Mouse (Mus musculus): Measurements from ENCODE around the gene Gpc6. TPM values are rescaled to one million over a fixed set of nuclear protein-coding genes. Genes with fewer than 3 reads are reported as not detected.
A peak's percentile ranks its signal among the peaks of the same experiment; 100 is the strongest.

Gpc6 gene
- polyA plus RNA-seq, 1 experiment from 2014 or later, result 28.6 TPM

DNA sequence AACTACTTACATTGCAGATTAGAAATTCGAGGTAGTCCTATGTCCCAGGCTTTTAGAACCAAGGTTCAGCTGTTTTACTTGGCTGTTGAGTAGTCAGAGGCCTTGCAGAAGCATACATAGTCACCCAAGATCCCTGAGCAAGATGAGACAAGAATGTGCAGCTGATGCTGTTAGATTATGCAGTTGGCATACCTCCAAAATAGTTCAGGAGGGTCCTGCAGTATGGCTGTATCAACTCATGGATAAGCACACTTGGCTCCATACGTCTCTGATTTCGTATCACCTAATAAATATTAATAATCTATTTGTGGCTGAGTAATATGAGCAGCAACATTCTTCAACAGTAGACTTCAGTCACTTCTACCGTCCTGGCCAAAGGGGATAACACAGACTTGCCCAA, 737.1 kb downstream of the Gpc6 start:
- no peaks in the 10 kb centered on the region for H3K36me3 ChIP-seq
- H3K4me1 ChIP-seq, result no peaks in the 10 kb centered on the region
- H3K27ac ChIP-seq, result no peak overlapping the region
- no peaks in the 10 kb centered on the region for H3K9me3 ChIP-seq
- no peak overlapping the region for H3K9ac ChIP-seq
- WGBS, result 46% methylated on average over 4 of the region's 4 CpGs
- H3K4me2 ChIP-seq, result no peak overlapping the region
- H3K27me3 ChIP-seq, result no peaks in the 10 kb centered on the region
- H3K4me3 ChIP-seq, result no peak overlapping the region
- no peak; the same call in 1 of the 2 replicates for ATAC-seq (ENCODE audit: borderline replicate concordance, extremely low read depth, low FRiP score, low TSS enrichment)

DNA sequence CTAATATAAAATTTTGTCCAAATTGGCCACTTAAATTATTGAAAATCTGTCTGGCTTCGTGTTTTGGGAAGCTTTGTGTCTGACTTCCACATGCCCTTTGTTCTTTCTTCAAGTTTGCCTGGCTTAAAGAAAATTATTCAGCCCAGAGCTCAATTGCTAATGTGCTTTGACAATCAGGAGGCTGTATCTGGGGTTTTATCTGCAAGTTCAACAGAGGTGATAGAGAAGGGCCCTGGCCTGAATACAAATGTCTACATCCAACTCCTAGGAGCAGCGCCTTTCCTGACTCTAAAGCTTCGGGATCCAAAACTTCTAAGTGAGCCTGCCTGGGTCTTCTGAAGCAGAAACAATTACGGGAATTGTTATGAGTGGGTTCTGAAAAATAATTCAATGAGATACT, 739.7 kb downstream of the Gpc6 start:
- 63% methylated on average over 4 of the region's 4 CpGs for WGBS
- Histone ChIP-seq H3K27me3 (no peaks in the 10 kb centered on the region), H3K9me3 (no peaks in the 10 kb centered on the region), H3K27ac (no peak overlapping the region), H3K9ac (no peak overlapping the region), H3K4me1 (no peaks in the 10 kb centered on the region), H3K4me3 (no peak overlapping the region), H3K4me2 (no peak overlapping the region), H3K36me3 (no peaks in the 10 kb centered on the region)
- ATAC-seq (ENCODE audit: borderline replicate concordance, extremely low read depth, low FRiP score, low TSS enrichment), result no peak

DNA sequence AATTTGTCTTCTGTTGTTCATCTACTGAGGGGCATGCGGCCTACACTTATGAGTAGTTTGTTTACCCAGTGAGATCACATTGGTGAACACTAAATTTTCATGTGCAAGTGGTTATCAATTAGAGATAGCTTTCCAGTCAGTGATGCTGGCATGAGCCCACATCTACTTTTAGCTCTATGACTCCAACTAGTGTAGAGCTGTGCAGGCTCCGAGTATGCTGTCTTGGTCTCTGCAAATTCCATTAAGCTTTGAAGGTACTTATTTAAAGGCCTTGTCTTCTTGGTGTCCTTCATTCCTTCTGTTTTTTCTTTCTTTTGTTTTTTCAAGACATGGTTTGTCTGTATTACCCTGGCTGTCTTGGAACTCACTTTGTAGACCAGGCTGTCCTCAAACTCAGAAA, 741.0 kb downstream of the Gpc6 start:
- no peak overlapping the region for H3K4me3 ChIP-seq
- no peak overlapping the region for H3K4me2 ChIP-seq
- H3K27me3 ChIP-seq, result no peaks in the 10 kb centered on the region
- 94% methylated on average over 2 of the region's 2 CpGs for WGBS
- H3K9ac ChIP-seq, result no peak overlapping the region
- no peak for ATAC-seq (ENCODE audit: borderline replicate concordance, extremely low read depth, low FRiP score, low TSS enrichment)
- H3K36me3 ChIP-seq, result no peaks in the 10 kb centered on the region
- H3K4me1 ChIP-seq, result no peaks in the 10 kb centered on the region
- no peaks in the 10 kb centered on the region for H3K9me3 ChIP-seq
- no peak overlapping the region for H3K27ac ChIP-seq

DNA sequence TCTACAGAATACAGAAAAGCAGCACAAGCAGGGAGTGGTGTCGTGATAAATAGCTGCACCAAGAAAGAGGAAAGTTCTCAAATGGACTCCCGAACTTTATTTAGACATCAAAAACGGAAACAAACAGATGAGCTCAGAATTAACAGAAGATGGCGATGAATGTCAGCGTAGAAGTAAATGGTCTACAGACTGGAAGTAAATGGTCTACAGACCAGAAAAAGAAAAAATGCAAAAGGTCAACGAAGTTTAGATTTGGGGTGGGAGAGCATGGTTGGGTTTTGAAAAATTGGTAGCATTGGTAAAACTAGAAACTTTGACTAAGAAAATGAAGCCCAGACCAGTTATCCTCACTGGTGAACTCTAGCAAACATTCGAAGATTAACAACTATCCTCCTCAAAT, 748.4 kb downstream of the Gpc6 start:
- Histone ChIP-seq H3K36me3 (no peaks in the 10 kb centered on the region), H3K4me2 (no peak overlapping the region), H3K4me3 (no peak overlapping the region), H3K4me1 (no peaks in the 10 kb centered on the region), H3K9me3 (no peaks in the 10 kb centered on the region), H3K9ac (no peak overlapping the region), H3K27ac (no peak overlapping the region), H3K27me3 (no peaks in the 10 kb centered on the region)
- WGBS, result 90% methylated on average over 7 of the region's 7 CpGs
- no peak for ATAC-seq (ENCODE audit: borderline replicate concordance, extremely low read depth, low FRiP score, low TSS enrichment)

DNA sequence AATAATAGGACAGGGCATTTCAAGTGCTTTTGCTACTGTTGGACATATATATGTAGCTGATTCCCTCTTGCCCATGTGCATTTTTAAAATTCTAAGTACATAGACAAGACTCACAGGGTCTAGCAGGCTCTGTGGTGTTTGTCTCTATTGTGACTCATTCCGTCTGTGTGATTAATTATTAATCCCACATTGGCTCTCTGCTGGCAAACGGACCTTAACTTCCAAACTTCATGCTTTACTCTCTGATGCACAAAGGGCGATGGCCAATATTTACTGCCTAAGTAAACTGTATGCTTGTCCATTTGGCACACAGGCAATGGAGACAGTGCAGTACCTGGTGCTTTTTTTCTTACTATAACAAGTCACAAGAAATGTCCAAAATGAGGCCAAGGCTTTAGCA, 749.4 kb downstream of the Gpc6 start:
- WGBS, result 51% methylated on average over 3 of the region's 3 CpGs
- Histone ChIP-seq H3K36me3 (no peaks in the 10 kb centered on the region), H3K27ac (no peak overlapping the region), H3K4me3 (no peak overlapping the region), H3K4me2 (no peak overlapping the region), H3K27me3 (no peaks in the 10 kb centered on the region), H3K4me1 (no peaks in the 10 kb centered on the region), H3K9ac (no peak overlapping the region), H3K9me3 (no peaks in the 10 kb centered on the region)
- no peak for ATAC-seq (ENCODE audit: borderline replicate concordance, extremely low read depth, low FRiP score, low TSS enrichment)

DNA sequence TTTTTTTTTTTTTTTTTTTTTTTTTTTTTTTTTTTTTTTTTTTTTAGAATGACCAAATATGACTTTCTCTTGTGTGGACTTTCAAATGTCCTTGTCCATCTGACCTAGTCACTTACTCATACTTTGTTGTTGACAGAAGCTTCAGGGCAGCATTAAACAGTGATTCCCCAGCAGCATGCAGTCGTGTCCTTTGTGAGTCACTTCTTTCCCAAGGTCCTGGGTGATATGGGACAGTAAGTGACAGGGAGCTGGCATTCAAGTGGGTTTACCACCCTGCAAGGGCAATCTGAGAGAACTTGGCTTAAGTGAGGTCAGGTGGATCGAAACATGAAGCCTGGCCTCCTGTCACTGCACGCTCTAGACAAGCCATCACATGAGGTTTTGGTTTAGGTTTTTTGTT, 754.8 kb downstream of the Gpc6 start:
- Histone ChIP-seq H3K27ac (no peak overlapping the region), H3K4me2 (no peak overlapping the region), H3K9me3 (no peaks in the 10 kb centered on the region), H3K27me3 (no peaks in the 10 kb centered on the region), H3K36me3 (no peaks in the 10 kb centered on the region), H3K4me3 (no peak overlapping the region), H3K4me1 (peaks cover 10% of the 10 kb centered on the region), H3K9ac (no peak overlapping the region)
- ATAC-seq (ENCODE audit: borderline replicate concordance, extremely low read depth, low FRiP score, low TSS enrichment), result no peak
- WGBS, result 79% methylated on average over 3 of the region's 3 CpGs

DNA sequence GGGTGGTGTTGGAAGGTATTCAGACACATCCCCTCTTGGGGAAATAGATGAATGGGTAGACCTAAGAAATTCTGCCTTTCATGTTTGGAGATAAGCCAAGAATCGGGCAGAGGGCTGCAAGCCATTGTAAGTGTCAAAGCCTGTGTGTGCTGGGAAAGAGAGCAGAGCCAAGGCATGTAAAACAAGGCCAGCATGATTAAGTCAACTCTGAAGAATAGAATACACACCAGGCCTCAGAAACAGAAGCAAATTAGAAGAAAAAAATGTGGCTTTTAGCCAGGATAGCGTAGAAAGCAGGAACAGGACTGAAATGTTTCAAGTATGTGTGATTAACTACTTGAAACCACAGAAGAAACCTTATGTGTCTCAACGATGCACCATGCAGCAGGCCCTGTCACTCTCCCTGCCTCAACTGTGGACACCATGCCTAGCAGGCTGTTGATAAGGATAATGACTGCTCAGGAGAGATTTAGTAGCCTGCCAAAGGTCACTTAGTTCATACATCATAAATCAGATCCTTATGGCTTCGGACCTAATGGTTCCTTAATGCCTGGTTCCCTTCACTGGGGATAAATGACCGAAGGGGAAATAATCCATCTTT, 756.3 kb downstream of the Gpc6 start:
- WGBS, result 22% methylated on average over 5 of the region's 5 CpGs
- Histone ChIP-seq H3K4me2 (no peak overlapping the region), H3K27ac (no peak overlapping the region)

DNA sequence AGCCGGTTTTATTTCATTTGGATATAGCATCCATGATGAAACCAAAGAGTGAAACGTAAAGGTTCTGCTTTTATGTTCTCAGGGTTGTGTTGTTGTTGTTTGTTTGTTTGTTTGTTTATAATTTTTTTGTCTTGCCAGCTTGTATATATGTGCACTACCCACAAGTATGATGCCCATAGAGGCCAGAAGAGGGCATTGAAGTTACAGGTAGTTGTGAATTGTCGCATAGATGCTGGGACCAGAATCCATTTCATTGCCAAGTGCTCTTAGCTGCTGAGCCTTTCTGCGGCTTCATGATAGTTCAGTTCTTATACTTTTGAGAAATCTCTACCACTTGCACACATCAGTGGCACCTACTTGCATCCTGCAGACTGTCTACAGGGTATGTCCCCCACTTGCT, 758.0 kb downstream of the Gpc6 start:
- Histone ChIP-seq H3K27ac (no peak overlapping the region), H3K4me2 (no peak overlapping the region), H3K4me1 (peaks cover 10% of the 10 kb centered on the region), H3K9ac (no peak overlapping the region), H3K27me3 (no peaks in the 10 kb centered on the region), H3K9me3 (no peaks in the 10 kb centered on the region), H3K36me3 (no peaks in the 10 kb centered on the region), H3K4me3 (no peak overlapping the region)
- WGBS, result 93% methylated on average over 4 of the region's 4 CpGs
- ATAC-seq (ENCODE audit: borderline replicate concordance, extremely low read depth, low FRiP score, low TSS enrichment), result no peak

More for the DNA sequence above, 756.3 kb downstream of the Gpc6 start:
- no peaks in the 10 kb centered on the region for H3K36me3 ChIP-seq
- peaks cover 10% of the 10 kb centered on the region for H3K4me1 ChIP-seq
- H3K4me3 ChIP-seq, result no peak overlapping the region
- H3K27me3 ChIP-seq, result no peaks in the 10 kb centered on the region
- H3K9ac ChIP-seq, result no peak overlapping the region
- no peaks in the 10 kb centered on the region for H3K9me3 ChIP-seq
- ATAC-seq (ENCODE audit: borderline replicate concordance, extremely low read depth, low FRiP score, low TSS enrichment), result peak; percentile 64; the same call in 1 of the 2 replicates

DNA sequence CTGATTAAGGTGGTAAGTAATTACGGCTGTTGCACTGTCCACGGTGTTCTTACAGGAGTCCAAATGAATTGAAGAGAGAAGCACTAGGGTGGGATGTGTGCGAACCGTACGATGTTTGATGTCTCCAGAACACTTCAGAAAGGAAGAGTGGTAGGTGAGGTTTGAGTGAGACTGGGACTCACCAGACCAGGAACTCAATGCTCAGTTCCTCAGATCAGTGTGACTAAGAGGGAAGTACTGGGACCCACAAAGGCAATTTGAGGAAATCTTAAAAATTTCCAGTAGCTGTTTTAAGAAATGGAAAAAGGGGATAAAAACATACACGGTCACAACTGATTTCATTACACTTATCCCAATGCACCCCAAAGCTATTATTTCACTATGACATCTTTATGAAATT, 764.7 kb downstream of the Gpc6 start:
- Histone ChIP-seq H3K4me2 (no peak overlapping the region), H3K4me1 (no peaks in the 10 kb centered on the region), H3K27ac (no peak overlapping the region), H3K27me3 (no peaks in the 10 kb centered on the region), H3K36me3 (no peaks in the 10 kb centered on the region), H3K9ac (no peak overlapping the region), H3K4me3 (no peak overlapping the region), H3K9me3 (no peaks in the 10 kb centered on the region)
- ATAC-seq (ENCODE audit: borderline replicate concordance, extremely low read depth, low FRiP score, low TSS enrichment), result no peak
- 81% methylated on average over 6 of the region's 6 CpGs for WGBS

DNA sequence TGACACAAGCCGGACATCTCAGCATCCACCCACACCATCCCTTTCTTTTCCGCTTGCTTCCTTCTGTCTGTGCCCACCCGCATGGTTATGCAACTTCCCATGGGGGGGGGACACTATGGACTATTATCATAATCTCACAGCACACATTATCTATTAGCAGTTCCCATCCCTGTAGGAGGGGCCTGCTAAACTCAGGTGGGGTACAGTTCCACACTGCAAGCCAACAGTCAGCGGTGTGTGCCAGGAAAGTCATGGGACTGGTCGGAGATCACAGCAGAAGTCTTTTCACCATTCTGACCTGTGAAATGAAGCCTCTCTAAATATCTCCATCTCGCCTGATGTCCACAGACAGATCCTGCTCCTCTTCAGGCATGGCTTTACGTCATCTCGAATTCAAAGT, 770.5 kb downstream of the Gpc6 start:
- Histone ChIP-seq H3K27me3 (no peaks in the 10 kb centered on the region), H3K27ac (no peak overlapping the region), H3K4me2 (no peak overlapping the region), H3K36me3 (no peaks in the 10 kb centered on the region), H3K4me3 (no peak overlapping the region), H3K4me1 (no peaks in the 10 kb centered on the region), H3K9me3 (no peaks in the 10 kb centered on the region), H3K9ac (no peak overlapping the region)
- 94% methylated on average over 8 of the region's 8 CpGs for WGBS
- no peak for ATAC-seq (ENCODE audit: borderline replicate concordance, extremely low read depth, low FRiP score, low TSS enrichment)

DNA sequence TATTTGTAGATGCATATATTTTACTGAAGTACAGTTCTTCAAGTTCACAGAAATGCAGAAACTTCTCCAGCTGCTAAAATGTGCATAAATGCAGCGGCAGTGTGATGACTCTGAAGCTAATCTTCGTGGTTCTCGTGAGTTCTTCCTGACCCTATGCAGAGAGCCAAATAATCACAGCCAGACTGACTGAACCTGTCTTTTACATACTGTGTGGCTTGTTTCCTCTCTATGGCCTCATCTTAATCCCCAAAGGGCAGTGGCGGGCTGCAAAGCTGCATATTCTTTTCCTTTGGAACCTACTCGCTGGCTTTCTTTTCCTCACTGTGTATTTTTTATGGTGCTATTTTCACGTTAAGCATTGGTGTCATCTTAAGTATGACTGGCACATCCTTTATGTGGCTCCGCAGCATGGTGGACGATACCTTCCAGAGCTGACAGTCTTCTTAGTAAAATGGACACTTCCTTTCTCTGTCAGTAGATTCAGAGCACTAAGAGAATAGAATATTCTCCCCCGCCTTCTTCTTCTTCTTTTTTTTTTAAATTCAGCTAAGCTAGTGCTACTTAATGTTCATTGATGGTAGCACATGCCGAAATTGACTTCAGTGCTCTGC, 775.7 kb downstream of the Gpc6 start:
- ATAC-seq (ENCODE audit: borderline replicate concordance, extremely low read depth, low FRiP score, low TSS enrichment), result no peak
- Histone ChIP-seq H3K4me1 (no peaks in the 10 kb centered on the region), H3K36me3 (no peaks in the 10 kb centered on the region), H3K27me3 (no peaks in the 10 kb centered on the region), H3K9ac (no peak overlapping the region), H3K4me3 (no peak overlapping the region), H3K9me3 (no peaks in the 10 kb centered on the region), H3K4me2 (no peak overlapping the region), H3K27ac (no peak overlapping the region)
- WGBS, result 84% methylated on average over 10 of the region's 10 CpGs

DNA sequence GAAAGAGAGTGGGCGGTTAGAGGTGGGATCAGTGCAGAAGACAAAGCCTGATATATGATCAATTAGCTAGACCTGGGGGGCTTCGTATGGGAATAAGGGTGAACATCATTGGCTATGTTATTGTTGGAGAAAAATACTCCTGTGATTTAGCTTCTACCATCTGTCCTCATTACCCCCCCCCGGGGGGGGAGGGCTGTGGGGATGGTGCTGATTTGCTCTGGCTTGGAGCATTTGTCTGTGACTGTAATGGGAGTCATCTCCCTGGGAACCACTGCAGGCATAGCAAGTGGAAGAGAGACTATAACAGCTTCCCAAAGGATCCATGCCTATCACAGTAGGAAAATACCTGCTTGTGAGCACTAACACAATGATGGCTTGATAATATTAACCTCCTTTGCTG, 783.7 kb downstream of the Gpc6 start:
- 81% methylated on average over 3 of the region's 3 CpGs for WGBS

More for the DNA sequence above, 783.7 kb downstream of the Gpc6 start:
- no peaks in the 10 kb centered on the region for H3K36me3 ChIP-seq
- H3K27ac ChIP-seq, result no peak overlapping the region
- no peaks in the 10 kb centered on the region for H3K9me3 ChIP-seq
- H3K9ac ChIP-seq, result no peak overlapping the region
- H3K4me1 ChIP-seq, result no peaks in the 10 kb centered on the region
- H3K4me2 ChIP-seq, result no peak overlapping the region
- H3K27me3 ChIP-seq, result no peaks in the 10 kb centered on the region
- ATAC-seq (ENCODE audit: borderline replicate concordance, extremely low read depth, low FRiP score, low TSS enrichment), result no peak
- H3K4me3 ChIP-seq, result no peak overlapping the region

Data from lung, embryonic 15.5 days (tissue).